Mouse (Mus musculus): ENCODE measurements around the gene Krt73.
A peak's percentile ranks its signal among the peaks of the same experiment; 100 is the strongest.

Gene Krt73

GRCm38 (mm10) chr15:101802296-101802835 is at the start of gene Krt73:
Krt73 (minus strand) TSS chr15:101802346.
- DNase-seq (ENCODE audit: low spot score in 2 of 2): no peak

GRCm38 (mm10) chr15:101850694-101851093 is 48.5 kb upstream of the Krt73 start, which contains the start of gene Krt1:
Krt1 (minus strand) TSS chr15:101850794.
- DNase-seq (ENCODE audit: low spot score in 2 of 2): no peak

- peak; percentile 63 to 64 for DNase-seq (ENCODE audit: low spot score in 2 of 2)
Measured at GRCm38 (mm10) chr15:101845971-101846403, 43.8 kb upstream of the Krt73 start.

- DNase-seq (ENCODE audit: low spot score in 2 of 2): no peak
Measured at GRCm38 (mm10) chr15:101843192-101843591, 41.0 kb upstream of the Krt73 start.

- no peak for DNase-seq (ENCODE audit: low spot score in 2 of 2)
Measured at GRCm38 (mm10) chr15:101834784-101835328, 32.7 kb upstream of the Krt73 start.

- no peak for DNase-seq (ENCODE audit: low spot score in 2 of 2)
Measured at GRCm38 (mm10) chr15:101833131-101833530, 31.0 kb upstream of the Krt73 start.

- no peak for DNase-seq (ENCODE audit: low spot score in 2 of 2)
Measured at GRCm38 (mm10) chr15:101829441-101829840, 27.3 kb upstream of the Krt73 start.

- DNase-seq (ENCODE audit: low spot score in 2 of 2): no peak
Measured at GRCm38 (mm10) chr15:101821786-101822185, 19.6 kb upstream of the Krt73 start.

- no peak for DNase-seq (ENCODE audit: low spot score in 2 of 2)
Measured at GRCm38 (mm10) chr15:101817875-101818274, 15.7 kb upstream of the Krt73 start, which contains the start of gene Krt2. Krt2 (minus strand) TSS chr15:101818169.

GRCm38 (mm10) chr15:101803052-101803822 is 1.1 kb upstream of the Krt73 start:
- peak; percentile 28 to 36 for DNase-seq (ENCODE audit: low spot score in 2 of 2)

GRCm38 (mm10) chr15:101790867-101791266 is 11.3 kb downstream of the Krt73 start:
- no peak for DNase-seq (ENCODE audit: low spot score in 2 of 2)

GRCm38 (mm10) chr15:101786360-101786759 is 15.8 kb downstream of the Krt73 start, which contains the start of gene Krt72:
Krt72 (minus strand) TSS chr15:101786460.
- no peak for DNase-seq (ENCODE audit: low spot score in 2 of 2)

- DNase-seq (ENCODE audit: low spot score in 2 of 2): peak in 1 of 2 experiments; percentile 5
Measured at GRCm38 (mm10) chr15:101773420-101773819, 28.7 kb downstream of the Krt73 start.

GRCm38 (mm10) chr15:101772711-101773081 is 29.4 kb downstream of the Krt73 start:
- peak; percentile 95 to 96 for DNase-seq (ENCODE audit: low spot score in 2 of 2)

- peak; percentile 11 to 28 for DNase-seq (ENCODE audit: low spot score in 2 of 2)
Measured at GRCm38 (mm10) chr15:101772080-101772710, 30.0 kb downstream of the Krt73 start.

GRCm38 (mm10) chr15:101770226-101770625 is 31.9 kb downstream of the Krt73 start:
- no peak for DNase-seq (ENCODE audit: low spot score in 2 of 2)
